Mouse (Mus musculus) heart, adult 2 months (tissue): Measurements from ENCODE around the gene Zfp280b. TPM values are rescaled to one million over a fixed set of nuclear protein-coding genes. Genes with fewer than 3 reads are reported as not detected.
A peak's percentile ranks its signal among the peaks of the same experiment; 100 is the strongest.
"Not testable (repeated sequence)": the region's sequence is repeated elsewhere in the genome, so short reads cannot be mapped to it uniquely, and the experiment has no call there.

Experiments used
- DNase-seq, 2 experiments: peaks; one replicate each; pipeline ENCODE4 v3.0.0; 2021
- H3K27ac ChIP-seq: fragments of 200-600 bp; 2 replicates; pipeline ENCODE4 v1.8.1; 2022
- H3K27me3 ChIP-seq: fragments of 200-500 bp; 2 replicates; pipeline ENCODE4 v1.6.1; 2012; ENCODE audit warnings: mild to moderate bottlenecking, low read length, inconsistent platforms, mixed read lengths; ENCODE audit not compliant: control insufficient read depth, insufficient read depth
- H3K36me3 ChIP-seq: fragments of 200-500 bp; 2 replicates; pipeline ENCODE4 v1.6.1; 2012; ENCODE audit warnings: low read length, inconsistent platforms; ENCODE audit not compliant: control insufficient read depth, insufficient read depth
- H3K4me1 ChIP-seq: fragments of 200-500 bp; 2 replicates; pipeline ENCODE4 v1.6.1; 2011; ENCODE audit warnings: low read length; ENCODE audit not compliant: control insufficient read depth, insufficient read depth
- H3K4me3 ChIP-seq: fragments of 200-600 bp; 2 replicates; pipeline ENCODE4 v1.8.1; 2022
- H3K79me2 ChIP-seq: fragments of 200-500 bp; replicated peaks from 2 replicates; pipeline ENCODE4 v1.6.1; 2012; ENCODE audit warnings: mild to moderate bottlenecking, inconsistent platforms, low read length, moderate library complexity, mixed read lengths; ENCODE audit not compliant: control insufficient read depth, insufficient read depth
- H3K9ac ChIP-seq: fragments of 200-500 bp; 2 replicates; pipeline ENCODE4 v1.6.1; 2012; ENCODE audit warnings: low read depth, mild to moderate bottlenecking, control low read depth, inconsistent platforms, low read length, mixed read lengths
- CTCF ChIP-seq: fragments of 200-600 bp; IDR thresholded peaks from 2 replicates; pipeline ENCODE4 v1.8.1; 2022; ENCODE audit warnings: antibody characterized with exemption, mild to moderate bottlenecking, moderate library complexity
- EP300 ChIP-seq: fragments of 200-500 bp; IDR thresholded peaks from 2 replicates; pipeline ENCODE4 v1.6.1; 2011; ENCODE audit warnings: low read depth, low read length, control low read depth; ENCODE audit not compliant: insufficient read depth
- POLR2A ChIP-seq: fragments of 200-500 bp; IDR thresholded peaks from 2 replicates; pipeline ENCODE4 v1.6.1; 2011; ENCODE audit warnings: mild to moderate bottlenecking, low read depth, low read length, control low read depth; ENCODE audit not compliant: insufficient read depth
- WGBS: fragments of 180-500 bp; shearing (Covaris S2); methylation state at CpG from one replicate; pipeline ENCODE4 v1.1.7; 2018; 5-methylcytosine and 5-hydroxymethylcytosine counted together
- intact Hi-C: fragments of 180-260 bp; cut with DNase I; formaldehyde crosslinking; loops from one replicate; pipeline ENCODE4 v1.15.1; 2025
- long read RNA-seq: library from polyadenylated mRNA; stranded (forward); transcript quantifications from one replicate; pipeline ENCODE4 v2.0.0, GENCODE M21; 2021
- polyA plus RNA-seq: library from polyadenylated mRNA; depleted of rRNA; stranded (reverse); fragments of >200 nt; gene quantifications from 2 replicates; pipeline ENCODE4 v1.2.3, GENCODE M21; 2012; rRNA removed
- total RNA-seq, 2 experiments: library from RNA; stranded (reverse); gene quantifications; 2 replicates each; pipeline ENCODE4 v1.2.3; 2021

Gene Zfp280b
- total RNA-seq (1 to 10 TPM; 5.0 to 6.7 TPM), polyA plus RNA-seq (3.7 and 7.0 TPM in 2 replicates)
- long read RNA-seq, full-length matches to known transcripts = 2 of 2 reads
- long read RNA-seq, partial matches to known transcripts = 0 of 2 reads
- long read RNA-seq, other reads (novel, unspliced or antisense) = 0 of 2 reads

GRCm38 (mm10) chr10:76032402-76033118 lies at the start of gene Zfp280b:
Zfp280b (plus strand) TSS chr10:76032650.
- no peak for TF ChIP-seq EP300
- TF ChIP-seq POLR2A = 0 out of 2 replicates have a peak, but pooled peaks have one; percentile 17
- peak; percentile 73 for TF ChIP-seq CTCF
- H3K4me3 ChIP-seq = peak within 1 kb of the TSS; percentile 90
- under 1% methylated on average over 56 of the region's 58 CpGs for WGBS
- H3K36me3 ChIP-seq = peaks cover 3% of the 10 kb centered on the region
- peak within 1 kb of the TSS; percentile 83 for H3K27ac ChIP-seq
- H3K4me1 ChIP-seq = peaks cover 2% of the 10 kb centered on the region; the same call in 1 of the 2 replicates
- DNase-seq = peak; percentile 94 to 95
- H3K79me2 ChIP-seq = peaks cover 9% of the 10 kb centered on the region
- H3K9ac ChIP-seq = peak within 1 kb of the TSS; percentile 91
- intact Hi-C loops = loop anchor here (10.0 kb wide), 1 partner anchor 138 kb away; the partner anchor contains the start of gene Derl3
- no peaks in the 10 kb centered on the region for H3K27me3 ChIP-seq

GRCm38 (mm10) chr10:75990430-75991042 lies 41.9 kb upstream of the Zfp280b start:
- Histone ChIP-seq H3K4me1 (no peaks in the 10 kb centered on the region), H3K36me3 (no peaks in the 10 kb centered on the region), H3K9ac (no peak overlapping the region), H3K4me3 (no peak overlapping the region), H3K79me2 (no peaks in the 10 kb centered on the region), H3K27ac (no peak overlapping the region), H3K27me3 (no peaks in the 10 kb centered on the region)
- WGBS = 71% methylated on average over 4 of the region's 4 CpGs
- TF ChIP-seq POLR2A (no peak), EP300 (no peak), CTCF (no peak)
- intact Hi-C loops = no loop called here
- DNase-seq = no peak

GRCm38 (mm10) chr10:75993616-75994240 lies 38.7 kb upstream of the Zfp280b start:
- Histone ChIP-seq H3K27me3 (no peaks in the 10 kb centered on the region), H3K4me3 (no peak overlapping the region), H3K27ac (no peak overlapping the region), H3K79me2 (no peaks in the 10 kb centered on the region), H3K4me1 (no peaks in the 10 kb centered on the region), H3K36me3 (no peaks in the 10 kb centered on the region), H3K9ac (no peak overlapping the region)
- DNase-seq = no peak
- TF ChIP-seq POLR2A (no peak), CTCF (no peak), EP300 (no peak)
- intact Hi-C loops = no loop called here
- WGBS = 78% methylated on average over 15 of the region's 15 CpGs

GRCm38 (mm10) chr10:75994531-75995210 lies 37.8 kb upstream of the Zfp280b start:
- H3K36me3 ChIP-seq, H3K4me1 ChIP-seq, H3K79me2 ChIP-seq, H3K27ac ChIP-seq, H3K9ac ChIP-seq, H3K27me3 ChIP-seq, intact Hi-C loops, DNase-seq, H3K4me3 ChIP-seq: not testable (repeated sequence)
- WGBS = 70% methylated on average over 13 of the region's 13 CpGs

- intact Hi-C loops = no loop called here
These were observed 37.0 kb upstream of the Zfp280b start for GRCm38 (mm10) chr10:75995463-75995862.

More at GRCm38 (mm10) chr10:75995463-75995862, 37.0 kb upstream of the Zfp280b start:
- no peaks in the 10 kb centered on the region for H3K36me3 ChIP-seq
- TF ChIP-seq EP300 = no peak
- no peak for TF ChIP-seq POLR2A
- no peak for TF ChIP-seq CTCF
- H3K4me3 ChIP-seq = no peak overlapping the region
- no peaks in the 10 kb centered on the region for H3K27me3 ChIP-seq
- DNase-seq = no peak
- no peaks in the 10 kb centered on the region for H3K4me1 ChIP-seq
- H3K9ac ChIP-seq = no peak overlapping the region
- no peak overlapping the region for H3K27ac ChIP-seq
- no peaks in the 10 kb centered on the region for H3K79me2 ChIP-seq
- WGBS = 79% methylated on average over 11 of the region's 11 CpGs
